Mouse (Mus musculus): ENCODE data around the gene Fbxo42.
A peak's percentile ranks its signal among the peaks of the same experiment; 100 is the strongest.

Gene Fbxo42

DNA sequence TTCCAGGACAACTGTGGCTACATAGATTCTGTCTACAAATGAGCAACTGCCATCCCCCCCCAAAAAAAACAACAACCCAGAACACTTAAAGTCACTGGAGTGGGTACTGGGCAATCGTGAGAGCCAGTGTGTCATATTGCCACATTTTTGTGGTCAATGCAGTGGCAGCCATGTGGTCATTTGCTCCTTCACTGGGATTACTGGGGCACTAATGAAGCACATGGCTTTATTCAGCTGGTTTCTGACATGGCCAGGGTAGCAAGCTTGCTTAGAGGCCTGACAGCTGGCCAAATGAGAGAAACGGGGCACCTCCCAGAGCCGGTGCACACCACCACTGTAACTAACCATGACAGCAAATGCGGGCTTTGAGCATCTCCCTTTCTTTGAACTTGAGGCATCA, 30.8 kb downstream of the Fbxo42 start:
- DNase-seq: no peak

GRCm38 (mm10) chr4:141180831-141181230, 33.1 kb downstream of the Fbxo42 start:
- DNase-seq: no peak

- no peak for DNase-seq
Observed at GRCm38 (mm10) chr4:141181981-141182380, 34.3 kb downstream of the Fbxo42 start.

DNA sequence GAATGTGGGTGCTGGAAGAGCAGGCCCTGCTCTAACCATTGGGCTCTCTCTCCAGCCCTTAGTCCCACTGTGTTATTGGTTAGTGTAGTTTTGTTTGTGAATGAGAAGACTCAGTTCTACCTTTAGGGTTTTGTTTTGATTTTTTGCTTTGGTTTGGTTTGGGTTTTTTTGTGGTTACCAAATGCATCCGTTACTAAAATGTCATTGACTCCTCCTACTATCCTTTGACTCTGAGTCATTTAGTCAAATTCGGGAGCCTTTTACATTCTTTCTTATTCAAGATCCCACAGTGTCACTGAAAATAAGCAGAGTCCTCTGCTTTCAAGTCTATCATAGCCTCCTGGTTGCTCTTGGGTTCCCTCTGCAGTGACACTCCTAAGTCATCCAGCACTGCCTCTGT, 36.2 kb downstream of the Fbxo42 start:
- no peak for DNase-seq

- DNase-seq: no peak
Observed at GRCm38 (mm10) chr4:141184426-141184825, 36.7 kb downstream of the Fbxo42 start.

GRCm38 (mm10) chr4:141186923-141187836, 39.5 kb downstream of the Fbxo42 start:
- DNase-seq: no peak

DNA sequence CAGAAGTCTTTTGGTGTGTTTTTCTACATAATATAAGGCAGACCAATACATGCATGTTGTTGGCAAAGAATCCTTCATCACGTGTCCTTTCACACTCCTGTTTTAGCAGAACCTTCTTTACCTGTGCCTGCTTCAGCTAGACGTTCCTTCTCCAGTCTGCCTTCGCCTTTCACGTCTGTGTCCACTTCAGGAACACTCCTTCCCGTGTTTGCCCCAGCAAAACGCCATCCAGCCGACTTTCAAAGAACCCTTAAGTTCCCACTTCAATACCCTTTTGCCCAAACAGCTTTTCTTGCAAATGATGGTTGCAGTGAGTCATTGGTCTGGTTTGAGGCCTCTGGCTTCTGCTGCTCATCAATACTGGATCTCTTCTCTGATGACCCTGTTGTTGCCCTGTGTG, 43.6 kb downstream of the Fbxo42 start:
- DNase-seq: no peak

DNA sequence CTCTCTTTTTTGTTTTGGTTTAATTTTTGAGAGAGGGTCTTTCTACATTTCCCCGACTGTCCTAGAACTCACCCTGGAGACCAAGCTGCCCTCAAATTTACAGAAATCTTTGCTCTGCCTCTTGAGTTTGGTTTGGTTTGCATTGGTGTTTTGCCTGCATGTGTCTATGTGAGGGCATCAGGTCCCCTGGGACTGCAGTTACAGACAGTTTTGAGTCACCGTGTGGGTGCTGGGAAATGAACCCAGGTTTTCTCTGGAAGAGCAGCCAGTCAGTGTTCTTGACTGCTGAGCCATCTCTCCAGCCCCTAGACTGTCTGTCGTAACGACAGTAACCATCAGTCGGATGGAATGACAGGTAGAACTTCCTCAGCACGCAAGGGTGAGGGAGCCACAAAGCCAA, 46.8 kb downstream of the Fbxo42 start:
- DNase-seq: no peak

DNA sequence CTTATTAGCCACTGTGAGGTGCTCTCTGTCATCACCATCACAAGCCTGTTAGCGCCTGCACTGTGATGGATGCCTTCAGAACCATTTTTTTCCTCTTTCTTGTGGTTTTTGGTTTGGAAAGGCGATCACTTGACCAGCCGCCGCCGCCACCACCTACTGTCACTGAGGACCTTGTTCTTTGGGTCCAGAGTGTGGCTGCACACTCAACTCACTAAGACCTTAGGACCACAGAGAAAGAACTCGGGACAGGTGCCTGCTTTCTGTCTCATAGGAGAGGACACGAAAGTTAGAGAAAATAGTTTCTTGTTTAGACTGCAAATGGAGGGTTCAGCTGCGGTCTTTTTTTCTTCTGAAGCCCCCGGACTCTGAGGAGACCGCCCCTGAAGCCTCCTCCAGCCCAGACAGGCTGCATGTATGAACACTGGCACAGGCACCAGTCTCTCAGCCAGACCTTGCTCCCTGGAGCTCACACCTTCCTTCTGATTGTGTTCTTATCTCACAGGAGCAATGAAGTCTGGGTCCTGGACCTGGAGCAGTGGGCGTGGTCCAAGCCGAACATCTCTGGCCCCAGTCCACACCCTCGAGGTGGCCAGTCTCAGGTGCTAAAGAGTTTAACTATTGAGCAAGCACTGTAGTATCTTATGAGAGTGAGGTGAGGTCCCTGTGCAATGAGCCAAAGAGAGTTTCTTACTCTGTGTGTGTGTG, 49.4 kb downstream of the Fbxo42 start:
- no peak for DNase-seq

DNA sequence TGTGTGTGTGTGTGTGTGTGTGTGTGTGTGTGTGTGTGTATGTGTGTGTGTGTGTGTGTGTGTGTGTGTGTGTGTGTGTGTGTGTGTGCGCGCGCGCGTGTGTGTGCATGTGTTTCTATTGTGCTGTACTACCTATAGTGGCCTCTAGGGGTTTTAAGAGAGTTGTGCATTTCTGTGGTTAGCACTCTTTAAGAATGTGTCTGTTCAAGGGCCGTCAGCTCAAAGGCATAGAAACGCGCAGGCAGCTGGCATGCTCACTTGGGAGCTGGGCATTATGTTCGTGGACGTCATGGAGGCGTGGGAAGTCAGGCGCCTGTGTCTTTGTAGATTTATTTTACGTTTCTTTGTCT, 49.9 kb downstream of the Fbxo42 start:
- DNase-seq: no peak

DNA sequence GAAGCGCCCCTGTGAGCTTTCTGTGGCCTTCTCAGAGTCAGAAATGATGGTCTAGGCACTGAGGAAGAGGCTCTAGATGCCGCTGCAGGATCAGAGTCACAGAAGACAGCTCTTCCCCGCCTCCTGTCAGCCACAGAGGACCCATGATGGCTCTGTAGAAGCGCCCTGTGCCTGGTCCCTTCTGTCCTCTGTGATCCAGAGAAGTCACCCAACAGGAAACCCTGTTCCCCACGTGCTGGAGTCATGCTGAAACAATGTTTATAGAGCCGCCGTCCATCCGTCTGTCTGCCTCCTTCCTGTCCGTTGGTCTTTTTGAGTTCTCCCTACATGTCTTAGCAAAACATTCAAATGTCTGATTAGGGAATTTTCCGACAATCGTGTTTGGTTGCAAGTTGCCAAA, 53.2 kb downstream of the Fbxo42 start:
- DNase-seq: no peak

GRCm38 (mm10) chr4:141202192-141202591, 54.5 kb downstream of the Fbxo42 start:
- no peak for DNase-seq

DNA sequence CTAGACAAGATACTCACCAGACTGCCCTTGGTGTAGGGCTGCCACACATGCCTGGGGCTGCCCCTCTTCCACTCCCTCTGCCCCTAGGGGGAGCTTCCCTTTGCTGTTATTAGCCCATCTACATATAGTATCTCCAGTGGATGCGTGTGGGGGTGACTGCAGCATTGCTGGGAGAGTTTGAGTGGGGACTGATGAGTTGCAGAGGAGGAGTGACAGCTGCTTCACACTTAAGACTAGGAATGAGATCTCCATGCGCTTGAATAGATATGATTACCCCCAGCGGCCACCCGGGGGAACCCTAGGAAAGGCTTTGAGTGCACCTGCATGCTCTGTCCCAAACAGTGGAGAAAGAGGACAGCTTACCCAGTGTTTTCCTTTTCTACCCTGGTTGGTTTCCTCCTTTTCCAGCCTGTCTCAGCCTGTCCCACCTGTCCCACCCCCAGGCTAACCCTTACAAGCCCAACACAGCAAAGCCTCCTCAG, 56.9 kb downstream of the Fbxo42 start:
- DNase-seq: peak; percentile 66

DNA sequence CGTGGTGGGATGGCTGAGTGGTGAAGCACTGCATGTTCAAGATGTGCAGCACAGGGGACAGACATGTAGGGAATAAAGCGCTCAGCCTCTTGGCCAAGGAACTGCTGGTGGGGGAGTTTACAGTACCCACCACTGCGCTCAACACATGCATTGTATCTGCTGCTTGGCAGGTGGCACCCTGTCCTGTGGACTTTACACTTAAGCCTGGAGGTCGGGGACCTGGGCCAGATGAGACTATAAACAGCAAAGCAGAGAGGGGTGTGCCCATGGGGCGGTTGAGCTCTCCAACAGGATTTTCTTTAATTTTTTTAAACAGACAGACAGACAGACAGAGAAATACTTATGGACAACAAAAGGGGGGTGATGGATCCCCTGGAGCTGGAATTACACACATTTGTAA, 59.4 kb downstream of the Fbxo42 start:
- no peak for DNase-seq

- DNase-seq: no peak
Observed at GRCm38 (mm10) chr4:141210524-141211219, 63.0 kb downstream of the Fbxo42 start.

DNA sequence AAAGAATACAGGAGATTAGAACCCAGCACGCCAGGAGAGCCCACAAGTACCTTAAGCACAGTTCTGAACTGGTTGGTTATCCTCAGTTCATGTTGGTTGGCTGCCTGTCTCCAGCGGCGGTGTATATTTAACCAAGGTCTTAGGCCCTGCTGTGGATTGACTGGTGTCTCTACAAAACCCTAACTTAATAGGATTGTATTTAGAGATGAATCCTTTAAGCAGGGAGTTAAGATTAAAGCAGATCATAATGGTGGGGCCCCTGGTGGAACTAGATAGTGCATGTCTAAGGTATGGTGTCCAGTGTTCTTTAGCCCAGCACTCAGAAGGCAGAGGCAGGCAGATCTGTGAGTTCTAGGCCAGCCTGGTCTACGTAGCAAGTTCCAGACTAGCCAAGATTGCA, 63.9 kb downstream of the Fbxo42 start:
- no peak for DNase-seq

- no peak for DNase-seq
Observed at GRCm38 (mm10) chr4:141212892-141213291, 65.2 kb downstream of the Fbxo42 start.

- no peak for DNase-seq
Observed at GRCm38 (mm10) chr4:141213342-141213741, 65.6 kb downstream of the Fbxo42 start.

DNA sequence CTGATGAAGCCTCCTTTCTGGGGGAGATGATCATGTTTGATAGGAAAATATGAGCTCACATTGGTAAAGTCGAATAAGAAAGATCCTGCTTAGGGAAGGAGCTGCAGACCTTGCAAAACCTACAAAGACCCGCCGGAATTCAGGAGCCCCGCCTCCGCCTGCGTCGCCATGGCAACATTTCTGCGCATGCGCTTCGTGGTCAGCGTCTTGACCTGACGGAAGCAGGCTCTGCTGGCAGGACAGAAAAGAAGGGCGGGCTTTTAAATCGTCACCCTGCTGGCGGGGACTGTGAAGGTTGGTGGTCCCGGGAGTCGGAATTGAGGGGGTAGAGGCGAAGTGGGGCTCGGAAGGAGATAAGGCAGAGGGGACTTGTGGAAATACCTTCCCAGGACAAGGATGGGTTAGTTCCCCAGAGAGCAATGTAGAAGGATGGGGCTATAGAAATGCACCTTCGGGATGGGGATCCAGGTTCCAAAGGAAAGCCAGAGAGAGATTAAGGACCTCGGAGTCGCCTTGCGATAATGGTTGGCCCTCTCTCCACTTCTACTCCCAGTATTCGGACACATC, 66.1 kb downstream of the Fbxo42 start, which contains the start of gene Rsg1:
Rsg1 (plus strand) TSS at position 187 of the 567 bp plus-strand sequence.
- DNase-seq: peak; percentile 98

DNA sequence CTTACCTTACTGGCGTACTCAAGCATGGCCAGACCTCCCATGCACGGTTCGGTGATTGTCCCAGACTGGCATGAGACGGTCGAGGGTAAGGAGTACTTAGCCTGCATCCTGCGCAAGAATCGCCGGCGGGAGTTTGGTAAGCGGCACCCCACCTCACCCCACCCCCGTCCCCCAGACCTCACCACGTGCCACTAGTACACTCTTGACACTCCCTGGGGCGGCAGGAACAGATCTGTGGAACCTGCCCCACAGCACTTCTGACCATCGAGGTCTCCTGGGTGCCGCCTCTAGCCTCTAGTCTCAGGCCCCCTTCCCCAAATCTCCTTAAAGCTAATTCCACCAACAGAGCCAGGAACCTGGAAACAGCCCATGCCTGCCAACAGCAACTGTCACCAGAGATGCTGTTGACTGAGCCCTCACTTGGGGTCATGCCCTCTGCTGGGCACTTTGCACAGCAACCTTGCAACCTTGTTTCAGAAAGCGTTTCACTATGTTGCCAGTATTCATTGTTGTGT, 66.7 kb downstream of the Fbxo42 start:
- DNase-seq: peak; percentile 80

GRCm38 (mm10) chr4:141219583-141220213, 72.0 kb downstream of the Fbxo42 start:
- no peak for DNase-seq

- no peak for DNase-seq
Observed at GRCm38 (mm10) chr4:141221848-141222247, 74.1 kb downstream of the Fbxo42 start.
